In genomic region chr7:16295321-16295900, GRCm38 (mm10) we compare ENCODE assay signal across 8 mouse cellular contexts. TPM values are rescaled to one million over a fixed set of nuclear protein-coding genes. Genes with fewer than 3 reads are reported as not detected.
DNase-seq lines count a peak whose midpoint lies in the region; ATAC-seq and TF ChIP-seq lines count a peak whose summit lies in the region.

No protein-coding gene starts in this region.

- 1% methylated on average over 28 of the region's 41 CpGs for WGBS in embryonic facial prominence, embryonic 14.5 days
- 2% methylated on average over 39 of the region's 41 CpGs for WGBS in midbrain, postnatal 0 days

- H3K4me1 ChIP-seq in embryonic facial prominence, embryonic 14.5 days (ENCODE audit: control insufficient read depth, insufficient read depth, low read length): 0 out of 2 replicates have a peak, but pooled peaks cover 13% of the 10 kb centered on the region
- H3K4me1 ChIP-seq in midbrain, postnatal 0 days (ENCODE audit: insufficient read depth, low read length): peaks cover 4% of the 10 kb centered on the region; the same call in 1 of the 2 replicates

- no peaks in the 10 kb centered on the region for H3K27me3 ChIP-seq in embryonic facial prominence, embryonic 14.5 days (replicated peaks; ENCODE audit: control insufficient read depth, insufficient read depth, low read length)
- H3K27me3 ChIP-seq in midbrain, postnatal 0 days (ENCODE audit: insufficient read depth, low read length): no peaks in the 10 kb centered on the region

- H3K4me2 ChIP-seq in embryonic facial prominence, embryonic 14.5 days (ENCODE audit: low read depth, low read length): peak overlapping the region; percentile 85
- peak overlapping the region; percentile 77 for H3K4me2 ChIP-seq in midbrain, postnatal 0 days (ENCODE audit: low read depth, low read length, poor library complexity, severe bottlenecking)

- peak; percentile 93 for DNase-seq in A20 (ENCODE audit: low read depth, low spot score)
- peak; percentile 89 for DNase-seq in adrenal gland, postnatal 36 days
- peak; percentile 91 for DNase-seq in embryonic facial prominence, embryonic 14.5 days (ENCODE audit: low spot score)
- DNase-seq in heart, adult 8-10 months (ENCODE audit: low spot score): peak; percentile 84
- DNase-seq in kidney, adult 8-10 months: peak; percentile 74 to 79
- peak; percentile 91 for DNase-seq in liver
- peak; percentile 83 for DNase-seq in midbrain, postnatal 0 days (ENCODE audit: low spot score)
- DNase-seq in spleen, postnatal 4 days (ENCODE audit: low spot score in 2 of 2): peak; percentile 81 to 86

- H3K27ac ChIP-seq in embryonic facial prominence, embryonic 14.5 days (replicated peaks; ENCODE audit: low read depth, low read length): peak overlapping the region; percentile 93
- peak overlapping the region; percentile 80 for H3K27ac ChIP-seq in midbrain, postnatal 0 days (ENCODE audit: low read depth, low read length)

- ATAC-seq in embryonic facial prominence, embryonic 14.5 days (ENCODE audit: low read depth): peak; percentile 58
- ATAC-seq in midbrain, postnatal 0 days (ENCODE audit: low FRiP score): peak; percentile 35

- no peaks in the 10 kb centered on the region for H3K36me3 ChIP-seq in embryonic facial prominence, embryonic 14.5 days (ENCODE audit: control insufficient read depth, insufficient read depth, low read length)
- H3K36me3 ChIP-seq in midbrain, postnatal 0 days (ENCODE audit: insufficient read depth, low read length): no peaks in the 10 kb centered on the region

- no peak for TF ChIP-seq CTCF in midbrain, postnatal 0 days (IDR thresholded peaks at IDR 0.05)

- peak overlapping the region; percentile 49 for H3K4me3 ChIP-seq in embryonic facial prominence, embryonic 14.5 days (ENCODE audit: low read depth, low read length)
- H3K4me3 ChIP-seq in midbrain, postnatal 0 days (ENCODE audit: low read depth, low read length): peak overlapping the region; percentile 37

- peak overlapping the region; percentile 57 for H3K9ac ChIP-seq in embryonic facial prominence, embryonic 14.5 days (ENCODE audit: low read depth, low read length)
- H3K9ac ChIP-seq in midbrain, postnatal 0 days (replicated peaks; ENCODE audit: low read length, poor library complexity, severe bottlenecking): peak overlapping the region; percentile 42

- H3K9me3 ChIP-seq in embryonic facial prominence, embryonic 14.5 days (ENCODE audit: control insufficient read depth, low read length): no peaks in the 10 kb centered on the region
- no peaks in the 10 kb centered on the region for H3K9me3 ChIP-seq in midbrain, postnatal 0 days (ENCODE audit: low read length)

RNA-seq across cellular contexts. Expression of gene Ccdc9, which starts 8.8 kb away (rescaled TPM):
- 10 to 100 TPM; 59.5 to 73.6 TPM for total RNA-seq in adrenal gland, postnatal 36 days (2021)
- 10.9 and 13.7 TPM in 2 replicates for polyA plus RNA-seq in embryonic facial prominence, embryonic 14.5 days (2014; fragmentation: Nextera tagmentation; extraction: Ambion mirVana)
- 10 to 100 TPM; 33.2 to 48.1 (median 38.1) TPM for total RNA-seq in heart, adult 8-10 months (2022)
- total RNA-seq in midbrain, postnatal 0 days (2014; rRNA removed): 31.5 and 35.0 TPM in 2 replicates
- 12.7 and 13.6 TPM in 2 replicates for polyA plus RNA-seq in midbrain, postnatal 0 days (2015; fragmentation: Nextera tagmentation; extraction: Ambion mirVana)

RNA-seq across cellular contexts. Expression of gene Bbc3, which starts 12.8 kb away (rescaled TPM):
- total RNA-seq in adrenal gland, postnatal 36 days (2021): 1 to 10 TPM; 3.6 to 4.7 TPM
- polyA plus RNA-seq in embryonic facial prominence, embryonic 14.5 days (2014; fragmentation: Nextera tagmentation; extraction: Ambion mirVana): 4.0 and 4.6 TPM in 2 replicates
- 1 to 10 TPM; 2.8 to 5.1 (median 4.4) TPM for total RNA-seq in heart, adult 8-10 months (2022)
- total RNA-seq in midbrain, postnatal 0 days (2014; rRNA removed): 45.1 and 50.6 TPM in 2 replicates
- polyA plus RNA-seq in midbrain, postnatal 0 days (2015; fragmentation: Nextera tagmentation; extraction: Ambion mirVana): 38.9 and 39.0 TPM in 2 replicates

RNA-seq across cellular contexts. Expression of gene Inafm1, which starts 22.0 kb away (rescaled TPM):
- 10 to 100 TPM; 17.1 to 22.6 TPM for total RNA-seq in adrenal gland, postnatal 36 days (2021)
- 21.1 and 23.4 TPM in 2 replicates for polyA plus RNA-seq in embryonic facial prominence, embryonic 14.5 days (2014; fragmentation: Nextera tagmentation; extraction: Ambion mirVana)
- 10 to 100 TPM; 12.3 to 18.1 (median 14.4) TPM for total RNA-seq in heart, adult 8-10 months (2022)
- total RNA-seq in midbrain, postnatal 0 days (2014; rRNA removed): 58.2 and 60.5 TPM in 2 replicates
- 84.2 and 84.5 TPM in 2 replicates for polyA plus RNA-seq in midbrain, postnatal 0 days (2015; fragmentation: Nextera tagmentation; extraction: Ambion mirVana)

RNA-seq across cellular contexts. Expression of gene C5ar1, which starts 36.1 kb away (rescaled TPM):
- 1 to 10 TPM; 3.5 to 9.4 TPM for total RNA-seq in adrenal gland, postnatal 36 days (2021)
- 4.1 and 4.4 TPM in 2 replicates for polyA plus RNA-seq in embryonic facial prominence, embryonic 14.5 days (2014; fragmentation: Nextera tagmentation; extraction: Ambion mirVana)
- 1 to 10 TPM; 4.1 to 5.5 (median 5.1) TPM for total RNA-seq in heart, adult 8-10 months (2022)
- total RNA-seq in midbrain, postnatal 0 days (2014; rRNA removed): 0.85 and 1.4 TPM in 2 replicates
- polyA plus RNA-seq in midbrain, postnatal 0 days (2015; fragmentation: Nextera tagmentation; extraction: Ambion mirVana): 1.4 TPM in 2 replicates

RNA-seq across cellular contexts. Expression of gene C5ar2, which starts 51.5 kb away (rescaled TPM):
- under 1 TPM; 0.43 to 0.50 TPM for total RNA-seq in adrenal gland, postnatal 36 days (2021)
- polyA plus RNA-seq in embryonic facial prominence, embryonic 14.5 days (2014; fragmentation: Nextera tagmentation; extraction: Ambion mirVana): 0.09 TPM in 1 of 2 replicates, not detected in the other
- total RNA-seq in heart, adult 8-10 months (2022): 1 to 10 TPM; 1.0 to 1.4 (median 1.2) TPM
- 0.05 and 0.09 TPM in 2 replicates for total RNA-seq in midbrain, postnatal 0 days (2014; rRNA removed)
- 0.14 and 0.20 TPM in 2 replicates for polyA plus RNA-seq in midbrain, postnatal 0 days (2015; fragmentation: Nextera tagmentation; extraction: Ambion mirVana)

Comparison
In these comparisons a context has a peak if more than half of its experiments do, and no peak if none do; other contexts are left out.
1. Peak in every context shown above with its lines: DNase-seq, ATAC-seq, H3K4me3 ChIP-seq and H3K27ac ChIP-seq.